Mouse (Mus musculus) erythroblast, embryonic 14.5 days (primary cell): ENCODE results near the gene Mcur1. TPM values are rescaled to one million over a fixed set of nuclear protein-coding genes. Genes with fewer than 3 reads are reported as not detected.

ENCODE experiments used
- H3K27me3 ChIP-seq: 2 replicates; pipeline ENCODE4 v1.6.1; 2012; ENCODE audit warnings: inconsistent platforms; ENCODE audit not compliant: control insufficient read depth
- H3K36me3 ChIP-seq: 2 replicates; pipeline ENCODE4 v1.6.1; 2012; ENCODE audit warnings: mild to moderate bottlenecking, inconsistent platforms; ENCODE audit not compliant: control insufficient read depth
- H3K4me1 ChIP-seq: 2 replicates; pipeline ENCODE4 v1.6.1; 2012; ENCODE audit warnings: inconsistent platforms; ENCODE audit not compliant: control insufficient read depth
- H3K4me3 ChIP-seq: replicated peaks from 2 replicates; pipeline ENCODE3; 2012; ENCODE audit warnings: moderate library complexity, mild to moderate bottlenecking, inconsistent platforms
- H3K9me3 ChIP-seq: 2 replicates; pipeline ENCODE4 v1.6.1; 2012; ENCODE audit warnings: low read length, inconsistent platforms, mixed read lengths; ENCODE audit not compliant: control insufficient read depth
- GATA1 ChIP-seq: IDR thresholded peaks from 2 replicates; pipeline ENCODE4 v1.6.1; 2012; ENCODE audit warnings: low read length, inconsistent platforms, mixed read lengths
- TAL1 ChIP-seq: IDR thresholded peaks from 3 replicates; pipeline ENCODE4 v1.6.1; 2012; ENCODE audit warnings: low read length, inconsistent platforms, mixed read lengths
- polyA plus RNA-seq: library from polyadenylated mRNA; stranded (reverse); fragments of >175 nt; gene quantifications from 2 replicates; pipeline ENCODE4 v1.2.3, GENCODE M21; 2012

Gene Mcur1
- polyA plus RNA-seq, 1 experiment = 0.23 TPM

GRCm38 (mm10) chr13:43573979-43574378, 14.0 kb upstream of the Mcur1 start:
- Histone ChIP-seq H3K27me3 (no peaks in the 10 kb centered on the region), H3K4me3 (no peak overlapping the region), H3K4me1 (no peaks in the 10 kb centered on the region), H3K36me3 (no peaks in the 10 kb centered on the region), H3K9me3 (peaks cover 6% of the 10 kb centered on the region)
- no peak for TF ChIP-seq TAL1
- TF ChIP-seq GATA1 = no peak

GRCm38 (mm10) chr13:43567141-43567891, 7.3 kb upstream of the Mcur1 start:
- H3K36me3 ChIP-seq = no peaks in the 10 kb centered on the region
- peaks cover 14% of the 10 kb centered on the region for H3K4me1 ChIP-seq
- no peak overlapping the region for H3K4me3 ChIP-seq
- no peak for TF ChIP-seq TAL1
- TF ChIP-seq GATA1 = no peak
- peaks cover 6% of the 10 kb centered on the region for H3K9me3 ChIP-seq
- no peaks in the 10 kb centered on the region for H3K27me3 ChIP-seq

- H3K9me3 ChIP-seq = peaks cover 6% of the 10 kb centered on the region
- H3K4me3 ChIP-seq = no peak overlapping the region
Measured at GRCm38 (mm10) chr13:43566184-43566583, 6.2 kb upstream of the Mcur1 start.

GRCm38 (mm10) chr13:43565346-43565745, 5.4 kb upstream of the Mcur1 start:
- Histone ChIP-seq H3K4me1 (peaks cover 26% of the 10 kb centered on the region), H3K9me3 (no peaks in the 10 kb centered on the region), H3K36me3 (no peaks in the 10 kb centered on the region), H3K4me3 (no peak overlapping the region), H3K27me3 (no peaks in the 10 kb centered on the region)
- TF ChIP-seq TAL1 (no peak), GATA1 (no peak)

More at GRCm38 (mm10) chr13:43566184-43566583, 6.2 kb upstream of the Mcur1 start:
- TF ChIP-seq GATA1 (no peak), TAL1 (no peak)
- Histone ChIP-seq H3K36me3 (no peaks in the 10 kb centered on the region), H3K4me1 (peaks cover 17% of the 10 kb centered on the region), H3K27me3 (no peaks in the 10 kb centered on the region)

GRCm38 (mm10) chr13:43564733-43565132, 4.7 kb upstream of the Mcur1 start:
- H3K36me3 ChIP-seq = no peaks in the 10 kb centered on the region
- TF ChIP-seq GATA1 (no peak), TAL1 (no peak)
- H3K4me3 ChIP-seq = no peak overlapping the region
- H3K9me3 ChIP-seq = no peaks in the 10 kb centered on the region
- H3K27me3 ChIP-seq = no peaks in the 10 kb centered on the region
- H3K4me1 ChIP-seq = peaks cover 30% of the 10 kb centered on the region

GRCm38 (mm10) chr13:43562726-43563125, 2.7 kb upstream of the Mcur1 start:
- H3K27me3 ChIP-seq = peaks cover 14% of the 10 kb centered on the region
- no peak overlapping the region for H3K4me3 ChIP-seq
- H3K4me1 ChIP-seq = peaks cover 45% of the 10 kb centered on the region
- H3K9me3 ChIP-seq = no peaks in the 10 kb centered on the region
- no peaks in the 10 kb centered on the region for H3K36me3 ChIP-seq
- no peak for TF ChIP-seq GATA1

- H3K27me3 ChIP-seq = peaks cover 14% of the 10 kb centered on the region
- H3K4me3 ChIP-seq = peak overlapping the region; percentile 87
- no peak for TF ChIP-seq GATA1
- no peak for TF ChIP-seq TAL1
- no peaks in the 10 kb centered on the region for H3K36me3 ChIP-seq
- no peaks in the 10 kb centered on the region for H3K9me3 ChIP-seq
- peaks cover 49% of the 10 kb centered on the region for H3K4me1 ChIP-seq
Measured at GRCm38 (mm10) chr13:43560458-43561411, 744 bp upstream of the Mcur1 start.

GRCm38 (mm10) chr13:43558959-43559358, 1.0 kb downstream of the Mcur1 start:
- Histone ChIP-seq H3K4me3 (peak overlapping the region; percentile 87), H3K27me3 (peaks cover 14% of the 10 kb centered on the region), H3K36me3 (peaks cover 11% of the 10 kb centered on the region), H3K4me1 (peaks cover 35% of the 10 kb centered on the region), H3K9me3 (no peaks in the 10 kb centered on the region)
- TF ChIP-seq GATA1 = peak; percentile 58
- no peak for TF ChIP-seq TAL1

GRCm38 (mm10) chr13:43558357-43558756, 1.6 kb downstream of the Mcur1 start:
- Histone ChIP-seq H3K4me3 (no peak overlapping the region), H3K36me3 (peaks cover 11% of the 10 kb centered on the region), H3K4me1 (peaks cover 35% of the 10 kb centered on the region), H3K27me3 (peaks cover 14% of the 10 kb centered on the region), H3K9me3 (no peaks in the 10 kb centered on the region)
- TF ChIP-seq TAL1 = no peak
- TF ChIP-seq GATA1 = no peak
